Mouse (Mus musculus): Measurements from ENCODE around the gene Abi3.
"Not testable (repeated sequence)": the region's sequence is repeated elsewhere in the genome, so short reads cannot be mapped to it uniquely, and the experiment has no call there.

Gene Abi3

DNA sequence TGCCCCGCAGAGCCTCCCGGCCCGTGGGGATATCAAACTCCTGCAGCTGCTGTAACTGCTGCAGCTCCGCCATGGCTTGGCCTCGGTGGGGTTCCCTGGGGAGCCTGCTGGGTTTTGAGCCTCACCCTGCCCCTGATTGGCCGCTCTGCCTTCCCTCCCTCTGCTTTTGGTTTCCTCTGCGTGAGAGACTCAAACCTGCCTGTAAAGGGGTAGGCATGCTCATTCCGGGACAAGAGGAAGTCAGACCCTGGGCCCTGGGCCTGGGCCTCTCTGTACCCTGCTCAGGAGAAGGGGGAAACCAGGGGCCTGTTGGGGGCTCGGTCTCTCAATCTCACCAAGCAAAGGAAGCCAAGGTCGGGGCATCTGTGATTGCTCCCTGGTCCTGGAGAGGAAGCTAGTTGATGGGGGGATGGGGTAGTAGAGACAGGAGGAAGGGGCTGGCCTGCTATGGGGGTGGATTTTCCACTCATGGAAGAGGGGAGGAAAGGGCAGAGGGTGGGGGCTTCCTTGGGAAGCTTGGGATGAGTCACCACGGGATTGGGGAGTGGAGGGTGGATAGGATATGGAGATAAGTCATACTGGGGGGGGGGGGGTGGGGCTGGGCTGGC lies at the start of gene Abi3:
Gene Abi3, minus strand, starts transcription at position 403 of the 608 bp plus-strand sequence.
- DNase-seq (ENCODE audit: extremely low read depth, low read depth, low spot score), result no peak

GRCm38 (mm10) chr11:95890462-95891051 lies 48.3 kb upstream of the Abi3 start:
- no peak for DNase-seq (ENCODE audit: extremely low read depth, low read depth, low spot score)

GRCm38 (mm10) chr11:95879861-95880260 lies 37.6 kb upstream of the Abi3 start:
- DNase-seq (ENCODE audit: extremely low read depth, low read depth, low spot score), result not testable (repeated sequence)

DNA sequence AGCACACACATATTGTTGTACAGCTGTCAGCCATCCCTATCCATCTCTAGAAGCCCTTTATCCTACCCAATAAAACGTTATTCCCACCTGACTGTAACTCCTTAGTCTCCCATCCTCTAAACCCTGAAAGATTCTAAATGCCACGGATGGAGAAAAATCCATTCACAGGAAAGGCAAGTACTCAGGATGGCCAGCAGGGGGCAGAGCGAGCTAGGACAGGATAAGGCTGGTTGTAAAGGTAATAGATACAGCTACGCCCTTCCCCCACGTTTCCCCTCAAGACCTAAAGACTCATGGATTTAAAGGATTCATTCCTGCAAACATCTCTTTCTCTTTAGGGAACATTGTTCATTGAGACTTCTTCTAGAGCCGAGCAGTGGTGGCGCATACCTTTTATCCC lies 34.0 kb upstream of the Abi3 start:
- no peak for DNase-seq (ENCODE audit: extremely low read depth, low read depth, low spot score)

- DNase-seq (ENCODE audit: extremely low read depth, low read depth, low spot score), result no peak
Observed at GRCm38 (mm10) chr11:95875804-95876203, 33.5 kb upstream of the Abi3 start.

DNA sequence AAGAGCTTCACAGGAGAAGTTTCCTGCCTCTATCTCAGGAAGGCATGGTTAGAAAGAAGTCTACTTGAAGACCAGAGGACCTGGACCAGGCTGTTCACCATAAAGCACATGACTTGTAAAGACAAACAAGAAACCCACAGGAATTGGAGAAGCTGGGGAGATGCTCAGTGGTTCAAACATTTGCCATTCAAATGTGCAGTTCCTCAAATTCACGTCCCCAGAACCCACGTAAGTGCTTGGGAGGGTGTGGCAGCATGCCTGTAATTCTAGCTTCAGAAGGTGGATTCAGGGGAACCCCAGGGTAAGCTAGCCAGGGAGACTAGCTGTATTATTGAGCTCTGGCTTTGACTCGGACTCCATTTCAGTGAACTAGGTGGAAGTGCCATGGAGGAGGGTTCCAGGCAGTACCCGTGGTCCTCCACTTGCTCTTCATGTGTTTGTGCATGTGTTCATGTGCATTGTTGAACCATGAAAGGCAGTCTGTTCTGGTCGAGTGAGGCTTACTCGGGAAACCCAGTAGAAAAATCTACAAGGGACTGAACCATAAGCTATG lies 27.7 kb upstream of the Abi3 start:
- DNase-seq (ENCODE audit: extremely low read depth, low read depth, low spot score), result no peak

DNA sequence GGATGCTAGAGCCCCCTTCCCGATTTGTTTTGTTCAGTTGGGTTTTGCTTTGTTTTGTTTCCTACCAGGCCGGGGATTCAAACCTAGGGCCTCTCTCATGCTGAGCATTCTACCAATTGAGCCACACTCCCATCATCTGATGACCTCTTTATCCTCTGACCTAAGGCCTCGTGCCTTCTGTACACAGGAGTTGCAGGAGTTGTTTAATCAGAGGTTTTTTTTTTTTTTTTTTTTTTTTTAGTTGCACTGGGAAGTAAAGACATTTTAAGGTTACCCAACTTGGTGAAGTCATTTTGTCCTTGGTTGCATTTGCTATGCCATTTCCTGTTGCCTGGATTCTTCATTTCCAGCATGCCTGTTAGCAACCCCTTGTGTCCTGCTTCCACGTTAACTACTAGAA lies 27.2 kb upstream of the Abi3 start:
- no peak for DNase-seq (ENCODE audit: extremely low read depth, low read depth, low spot score)

DNA sequence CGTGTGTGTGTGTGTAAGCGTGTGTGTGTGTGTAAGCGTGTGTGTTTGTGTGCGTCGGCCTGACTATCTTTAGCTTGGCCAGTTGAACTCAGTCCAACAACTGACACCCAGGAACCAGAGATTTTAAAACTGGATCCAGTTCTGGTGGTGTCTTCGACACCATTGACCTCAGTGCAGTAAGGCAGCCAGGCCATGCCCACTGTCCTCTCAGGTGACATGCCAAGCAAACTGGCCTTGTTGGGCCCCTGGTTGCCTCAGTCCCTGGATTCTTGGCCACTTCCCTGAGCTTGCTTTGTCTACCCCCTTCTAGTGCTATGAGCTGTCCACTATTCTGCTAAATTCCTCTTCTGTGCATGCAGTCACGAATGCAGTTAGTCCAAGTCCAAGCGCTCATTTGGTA lies 19.1 kb upstream of the Abi3 start:
- DNase-seq (ENCODE audit: extremely low read depth, low read depth, low spot score), result no peak

DNA sequence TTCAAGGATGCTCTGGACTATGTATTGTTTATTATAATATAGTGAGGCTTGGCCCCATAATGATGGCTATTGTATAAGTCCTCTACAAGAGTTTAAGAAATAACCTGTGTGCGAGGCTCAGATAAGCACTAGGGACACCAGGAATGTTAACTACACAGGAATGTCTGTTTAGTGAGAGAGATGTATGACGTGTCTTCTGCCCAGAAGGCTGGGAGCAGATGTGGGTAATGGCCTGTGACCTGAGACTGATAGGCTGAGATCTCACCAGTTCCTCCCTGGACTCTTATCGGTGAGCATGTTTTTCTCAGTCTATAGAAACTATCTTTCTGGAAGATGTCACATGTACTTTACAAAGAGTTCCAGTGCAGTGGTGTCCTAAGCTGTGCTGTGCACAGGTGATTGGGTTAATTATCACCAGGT lies 17.8 kb upstream of the Abi3 start:
- DNase-seq (ENCODE audit: extremely low read depth, low read depth, low spot score), result no peak

GRCm38 (mm10) chr11:95859468-95859855 lies 17.2 kb upstream of the Abi3 start:
- no peak for DNase-seq (ENCODE audit: extremely low read depth, low read depth, low spot score)

- DNase-seq (ENCODE audit: extremely low read depth, low read depth, low spot score), result peak; percentile 77
Observed at GRCm38 (mm10) chr11:95858528-95859467, 16.5 kb upstream of the Abi3 start.

DNA sequence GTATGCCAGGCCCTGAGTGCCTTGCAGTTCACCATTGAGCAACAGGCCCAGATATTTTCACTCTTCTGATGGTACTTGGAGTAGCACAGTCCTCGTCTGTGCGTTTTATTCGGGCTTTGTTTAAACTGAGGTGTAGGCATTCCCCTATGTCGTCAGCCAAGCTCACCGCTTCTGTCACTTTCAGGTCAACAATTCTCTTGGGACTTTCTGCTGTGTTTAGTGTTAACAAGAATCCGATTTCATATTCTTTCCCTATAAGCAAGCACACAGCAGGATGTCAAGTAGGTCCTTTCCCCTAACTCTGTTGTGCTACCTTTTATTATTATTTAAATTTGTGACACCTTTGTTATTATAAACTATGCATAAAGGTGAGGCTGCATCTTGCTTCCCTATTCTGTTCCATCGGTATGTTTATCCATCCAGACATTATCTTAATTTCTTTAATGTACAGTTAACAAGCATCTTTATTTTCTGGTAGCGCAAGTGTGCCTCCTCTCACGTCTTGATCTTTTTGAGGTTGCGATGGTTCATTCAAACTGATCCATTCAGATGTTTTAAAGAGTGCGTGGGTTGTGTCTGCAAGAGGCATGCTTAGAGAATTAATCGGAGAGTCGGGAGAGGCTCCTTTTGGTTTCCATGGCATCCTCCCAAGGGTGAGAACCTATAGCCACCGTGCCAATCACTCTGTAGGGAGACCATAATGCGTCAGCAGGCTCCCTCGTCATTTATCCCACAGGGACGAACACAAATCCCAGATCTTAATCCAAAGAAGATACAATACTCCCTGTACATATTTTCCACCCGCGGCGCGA lies 15.6 kb upstream of the Abi3 start:
- no peak for DNase-seq (ENCODE audit: extremely low read depth, low read depth, low spot score)

- DNase-seq (ENCODE audit: extremely low read depth, low read depth, low spot score), result no peak
Observed at GRCm38 (mm10) chr11:95857306-95857705, 15.0 kb upstream of the Abi3 start.

DNA sequence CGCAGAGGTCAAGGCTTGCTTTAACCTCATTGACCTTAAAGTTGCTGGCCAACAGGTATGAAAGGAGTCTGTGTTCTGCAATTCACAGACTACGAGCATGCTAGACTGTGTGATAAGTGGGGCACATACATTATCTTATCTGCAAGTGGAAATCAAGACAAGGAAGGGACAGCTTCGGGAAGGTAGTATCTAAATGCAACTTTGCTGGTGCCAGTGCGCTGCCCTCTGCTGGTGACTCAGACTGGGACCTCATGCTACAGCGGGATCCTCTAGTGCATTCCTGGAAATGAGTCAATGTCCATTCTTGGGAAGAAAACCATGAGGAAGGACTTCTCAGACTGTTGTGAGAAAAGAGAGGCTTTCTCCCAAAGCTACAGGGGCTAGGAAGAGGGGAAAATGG lies 11.4 kb upstream of the Abi3 start:
- DNase-seq (ENCODE audit: extremely low read depth, low read depth, low spot score), result no peak

GRCm38 (mm10) chr11:95850898-95851297 lies 8.6 kb upstream of the Abi3 start:
- no peak for DNase-seq (ENCODE audit: extremely low read depth, low read depth, low spot score)

- DNase-seq (ENCODE audit: extremely low read depth, low read depth, low spot score), result no peak
Observed at GRCm38 (mm10) chr11:95844935-95845334, 2.7 kb upstream of the Abi3 start.

DNA sequence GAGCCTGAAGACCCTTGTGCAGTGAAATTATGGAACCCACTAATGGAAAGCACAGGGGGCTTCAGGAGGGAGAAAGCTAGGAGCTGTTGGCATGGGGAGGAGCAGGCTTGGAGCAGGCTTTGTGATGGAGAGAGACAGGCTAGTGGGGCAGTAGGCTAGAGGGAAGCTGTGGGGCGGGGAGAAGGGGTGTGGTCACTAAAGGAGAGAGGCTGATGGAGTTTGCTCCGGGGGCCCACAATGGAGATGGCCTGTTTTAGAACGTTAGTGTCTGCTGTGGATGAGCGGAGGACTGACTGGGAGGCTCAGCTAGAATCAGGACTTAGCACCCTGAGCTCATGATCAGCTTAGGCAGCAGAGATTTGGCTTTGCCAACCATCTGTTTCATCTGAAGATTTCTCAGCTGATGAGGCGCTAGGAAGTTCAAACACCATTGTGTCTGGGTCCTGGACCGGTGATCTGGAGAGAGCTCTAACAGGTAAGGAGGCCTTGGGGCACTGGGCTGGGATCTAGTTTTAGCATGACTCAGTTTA lies 1.2 kb upstream of the Abi3 start:
- no peak for DNase-seq (ENCODE audit: extremely low read depth, low read depth, low spot score)

- no peak for DNase-seq (ENCODE audit: extremely low read depth, low read depth, low spot score)
Observed at GRCm38 (mm10) chr11:95842953-95843352, 677 bp upstream of the Abi3 start.

DNA sequence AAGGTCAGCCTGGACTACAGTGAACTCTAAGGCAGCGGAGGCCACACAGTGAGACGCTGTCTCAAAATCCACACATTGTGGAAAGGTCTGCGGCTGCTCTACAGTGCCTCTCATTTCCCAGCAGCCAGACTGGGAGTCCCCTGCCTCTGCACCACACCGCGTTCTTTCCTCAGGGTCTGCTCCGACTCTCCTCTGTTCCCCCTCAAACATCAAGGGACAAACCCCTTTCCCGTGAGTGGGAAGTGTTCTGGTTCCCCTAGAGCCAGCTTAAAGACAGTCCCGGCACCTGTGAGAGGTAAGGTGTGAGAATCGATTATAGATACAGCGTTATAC lies 812 bp downstream of the Abi3 start:
- no peak for DNase-seq (ENCODE audit: extremely low read depth, low read depth, low spot score)

DNA sequence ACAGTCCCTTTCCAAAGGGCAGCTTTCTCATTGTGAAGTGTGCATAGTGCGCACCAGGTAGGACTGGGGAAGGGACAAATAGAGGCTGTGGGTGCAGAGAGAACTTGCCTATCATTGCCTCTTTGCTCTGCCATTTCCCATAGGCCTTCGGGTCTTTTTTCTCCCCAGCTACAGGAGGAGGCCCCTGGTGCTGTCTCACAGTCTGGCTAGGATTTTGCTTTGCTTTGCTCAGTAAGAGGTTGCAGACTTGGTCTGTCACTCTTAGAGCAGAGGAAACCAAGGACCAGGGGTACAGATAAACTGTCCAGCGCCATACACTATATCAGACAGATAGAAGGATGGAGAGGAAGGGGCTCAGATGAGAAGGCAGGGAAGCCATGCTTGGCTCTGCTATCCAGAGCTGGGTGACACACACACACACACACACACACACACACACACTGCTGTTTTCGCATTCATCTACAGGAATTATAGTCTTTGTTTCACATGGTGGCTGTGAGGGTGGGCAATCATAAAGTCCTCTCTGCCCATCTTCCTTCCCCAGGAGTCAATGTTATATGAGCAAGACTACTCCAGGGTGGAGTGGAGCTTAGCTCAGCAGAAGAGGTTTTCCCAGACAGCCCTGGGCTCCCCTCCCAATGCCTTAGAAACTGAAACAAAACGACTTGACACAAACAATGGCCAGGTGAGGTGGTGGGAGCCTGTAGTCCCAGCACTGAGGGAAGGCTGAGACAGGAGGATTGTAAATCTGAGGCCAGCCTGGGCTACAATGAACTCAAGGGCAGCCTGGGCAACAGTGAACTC lies 1.4 kb downstream of the Abi3 start:
- DNase-seq (ENCODE audit: extremely low read depth, low read depth, low spot score), result no peak

Data from fat pad, adult 2 months (tissue).